Mouse (Mus musculus) gastrocnemius, adult 2 months (tissue): ENCODE results near the gene Slfn14. TPM values are rescaled to one million over a fixed set of nuclear protein-coding genes. Genes with fewer than 3 reads are reported as not detected.
"Not testable (repeated sequence)": the region's sequence is repeated elsewhere in the genome, so short reads cannot be mapped to it uniquely, and the experiment has no call there.

Experiments
- DNase-seq: peaks from one replicate; pipeline ENCODE4 v3.0.0; 2022
- H3K27ac ChIP-seq: fragments of 200-600 bp; 2 replicates; pipeline ENCODE4 v1.8.1; 2022; ENCODE audit warnings: mild to moderate bottlenecking
- H3K4me3 ChIP-seq: fragments of 200-600 bp; 2 replicates; pipeline ENCODE4 v1.8.1; 2022; ENCODE audit warnings: mild to moderate bottlenecking, moderate library complexity
- CTCF ChIP-seq: fragments of 200-600 bp; IDR thresholded peaks from 2 replicates; pipeline ENCODE4 v1.8.1; 2022; ENCODE audit warnings: antibody characterized with exemption, mild to moderate bottlenecking, moderate library complexity
- intact Hi-C: fragments of 180-260 bp; cut with DNase I; formaldehyde crosslinking; loops from one replicate; pipeline ENCODE4 v1.15.1; 2025
- total RNA-seq, 2 experiments: library from RNA; stranded (reverse); gene quantifications; 2 replicates each; pipeline ENCODE4 v1.2.3; 2021

Gene Slfn14
- total RNA-seq, 2 experiments from 2014 or later, result not detected

DNA sequence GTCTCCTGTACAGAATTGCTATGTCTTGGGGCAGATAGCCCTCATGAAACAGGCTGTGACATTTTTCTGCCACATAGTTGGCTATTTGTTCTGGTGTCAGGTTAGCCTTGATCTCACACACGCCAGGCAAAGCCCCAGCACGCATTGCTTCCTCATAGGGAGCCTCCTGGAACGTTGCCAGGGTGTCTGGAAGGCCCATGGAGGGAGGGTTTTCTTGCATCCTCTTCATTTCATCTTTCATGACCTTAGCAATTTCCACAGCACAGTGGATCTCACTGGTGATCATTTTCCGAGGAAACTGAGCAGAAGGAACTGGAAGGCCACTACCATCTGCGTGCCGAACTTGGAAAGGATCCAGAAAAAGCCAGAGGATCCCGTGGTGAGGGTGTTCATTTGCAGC, 10.3 kb downstream of the Slfn14 start:
- intact Hi-C loops, result no loop called here
- DNase-seq, result no peak
- Histone ChIP-seq H3K4me3 (no peak overlapping the region), H3K27ac (no peak overlapping the region)
- no peak for TF ChIP-seq CTCF

DNA sequence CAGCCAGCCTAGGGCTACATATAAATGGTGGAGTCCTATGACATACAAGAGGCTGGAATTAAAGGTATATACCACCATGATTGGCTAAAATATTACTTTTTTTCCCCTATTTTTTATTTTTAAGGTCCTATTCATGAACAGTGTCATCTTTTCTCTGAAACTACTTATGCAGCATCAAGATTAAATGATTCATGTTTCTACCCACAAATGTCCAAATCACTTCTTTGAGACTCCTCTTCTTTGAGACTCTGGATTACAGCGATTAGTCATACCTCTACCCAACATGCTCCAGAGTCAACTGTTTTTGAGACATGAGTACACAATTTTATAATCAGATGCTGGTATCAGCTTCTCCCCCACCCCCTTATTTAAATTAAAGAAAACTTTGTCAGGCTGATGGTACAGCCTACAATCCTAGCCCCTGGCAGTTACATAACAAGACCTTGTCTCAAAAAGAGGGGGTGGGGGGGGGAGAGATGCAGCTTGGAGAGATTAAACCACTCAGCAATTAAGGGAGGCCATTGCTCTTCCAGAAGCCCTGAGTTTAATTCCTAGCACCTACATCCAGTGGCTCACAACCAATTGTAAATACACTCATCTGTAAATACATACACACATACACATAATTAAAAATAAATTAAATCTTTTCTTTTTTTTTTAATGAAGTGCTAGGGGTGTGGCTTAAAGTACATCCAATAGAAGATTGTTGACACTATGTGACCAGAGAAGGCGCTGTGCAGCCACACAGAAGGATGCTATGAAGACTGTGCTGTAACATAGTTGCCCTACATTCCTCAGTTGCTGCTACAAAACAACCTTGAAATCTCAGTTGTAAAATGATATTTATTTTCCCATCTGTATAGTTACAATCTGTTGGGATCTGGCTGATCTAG, 14.3 kb downstream of the Slfn14 start:
- peak; percentile 50 for TF ChIP-seq CTCF
- intact Hi-C loops, result loop anchor here (2.0 kb wide), 1 partner anchor 19 kb away; no protein-coding TSS in a partner anchor
- DNase-seq, result no peak
- peak overlapping the region; percentile 75 for H3K4me3 ChIP-seq
- H3K27ac ChIP-seq, result peak overlapping the region; percentile 95

- TF ChIP-seq CTCF, result 0 out of 2 replicates have a peak, but pooled peaks have one; percentile 1
- DNase-seq, result peak; percentile 84
- H3K4me3 ChIP-seq, result peak overlapping the region; percentile 75
- peak overlapping the region; percentile 95 for H3K27ac ChIP-seq
- intact Hi-C loops, result loop anchor here (2.0 kb wide), 1 partner anchor 19 kb away; no protein-coding TSS in a partner anchor
Measured at GRCm38 (mm10) chr11:83271151-83271950, 15.2 kb downstream of the Slfn14 start.

DNA sequence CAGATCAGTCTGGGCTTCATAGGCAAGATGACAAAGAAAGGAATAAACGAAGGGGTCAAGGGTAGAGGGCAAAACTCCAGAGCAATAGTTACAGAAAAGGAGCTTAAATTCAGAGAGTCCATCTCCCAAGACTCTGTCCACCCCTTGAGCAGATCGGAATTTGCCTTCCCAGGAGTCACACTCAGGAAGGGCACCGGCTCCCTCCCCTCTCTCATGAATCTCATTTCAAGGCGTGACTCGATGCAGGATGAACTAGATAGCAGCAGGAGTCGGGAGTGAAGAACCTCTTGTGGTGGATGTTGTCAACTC, 15.7 kb downstream of the Slfn14 start:
- peak overlapping the region; percentile 95 for H3K27ac ChIP-seq
- TF ChIP-seq CTCF, result no peak
- no peak for DNase-seq
- intact Hi-C loops, result loop anchor here (2.0 kb wide), 1 partner anchor 20 kb away; no protein-coding TSS in a partner anchor
- peak overlapping the region; percentile 75 for H3K4me3 ChIP-seq

DNA sequence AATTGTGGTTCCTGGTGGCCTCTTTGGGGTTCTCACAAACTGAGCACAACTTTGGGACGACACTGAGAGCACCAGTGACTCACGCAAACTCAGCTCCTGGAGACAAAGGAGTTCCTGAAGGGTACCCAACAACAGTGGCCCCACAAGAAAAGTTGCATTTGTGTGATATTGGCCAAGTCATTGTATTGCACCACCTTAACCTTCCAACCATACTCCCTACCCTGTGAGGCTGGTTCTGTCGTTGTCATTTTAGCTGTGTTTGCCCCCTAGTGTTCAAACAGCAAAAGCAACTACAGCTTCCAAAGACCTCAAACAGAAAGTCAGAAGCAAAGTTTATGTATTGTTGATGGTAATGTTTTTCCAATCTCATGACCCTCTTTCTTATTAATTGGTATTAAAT, 23.4 kb downstream of the Slfn14 start:
- TF ChIP-seq CTCF, result peak; percentile 49
- DNase-seq, result no peak
- Histone ChIP-seq H3K4me3 (no peak overlapping the region), H3K27ac (no peak overlapping the region)
- intact Hi-C loops, result no loop called here

DNA sequence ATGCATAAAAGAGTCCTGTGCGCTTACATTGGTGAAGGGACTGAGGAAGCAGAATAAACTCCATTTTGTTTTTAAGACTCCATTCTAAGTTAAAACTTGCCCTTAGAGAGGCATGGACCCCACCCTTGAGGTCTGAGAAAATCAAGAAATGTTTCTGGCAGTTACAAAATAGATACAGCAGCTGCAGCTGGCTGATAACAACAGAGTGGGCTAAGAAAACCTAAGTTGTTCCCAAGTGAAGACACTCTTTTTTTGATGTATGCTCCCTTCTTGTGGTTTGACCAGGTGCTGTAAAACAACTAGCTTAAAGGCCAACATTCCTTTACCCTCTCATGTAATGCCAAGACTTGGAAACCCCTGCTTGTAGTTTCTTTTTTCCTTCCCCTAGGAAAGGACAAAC, 23.9 kb downstream of the Slfn14 start:
- intact Hi-C loops, result no loop called here
- no peak for DNase-seq
- no peak for TF ChIP-seq CTCF
- Histone ChIP-seq H3K27ac (no peak overlapping the region), H3K4me3 (no peak overlapping the region)

DNA sequence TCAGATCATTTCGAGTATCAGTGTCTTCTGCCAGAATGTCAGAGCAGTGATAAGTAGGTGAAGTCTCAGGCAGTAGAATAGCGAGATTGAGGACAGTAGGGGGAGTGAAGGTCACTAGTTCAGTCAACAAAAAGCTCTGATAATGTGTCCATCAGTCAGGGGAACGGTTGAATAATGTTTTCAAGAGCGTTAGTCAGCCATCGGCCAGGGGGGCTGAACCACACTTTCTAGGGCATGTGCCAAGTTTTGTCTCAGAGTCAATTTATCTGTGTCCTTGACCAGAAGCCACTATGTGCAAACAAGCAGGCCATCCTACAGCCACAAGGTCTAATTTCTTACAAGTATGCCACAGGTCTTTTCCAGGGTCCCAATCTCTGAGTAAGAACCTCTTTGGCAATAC, 29.3 kb downstream of the Slfn14 start:
- H3K27ac ChIP-seq, H3K4me3 ChIP-seq, DNase-seq, intact Hi-C loops: not testable (repeated sequence)

DNA sequence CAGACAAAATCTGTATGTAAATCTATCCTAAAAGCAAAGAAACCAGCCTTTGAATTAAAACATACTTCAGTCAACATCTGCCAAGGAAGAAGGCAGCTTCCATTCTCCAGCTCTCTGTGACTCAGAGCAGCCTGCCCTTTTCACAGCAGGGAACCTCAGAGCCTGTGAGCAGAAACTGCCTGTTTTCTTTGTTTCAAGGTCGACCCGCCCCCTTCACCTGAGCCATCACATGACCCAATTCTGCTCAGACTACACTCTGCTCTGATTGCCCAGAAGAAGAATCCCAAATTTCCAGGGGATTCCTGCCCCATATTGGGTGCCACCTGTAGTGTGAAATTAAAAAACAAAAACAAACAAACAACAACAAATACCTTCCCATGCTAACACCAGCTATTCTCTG, 46.7 kb downstream of the Slfn14 start:
- intact Hi-C loops, result no loop called here
- no peak overlapping the region for H3K4me3 ChIP-seq
- no peak overlapping the region for H3K27ac ChIP-seq
- DNase-seq, result no peak
- TF ChIP-seq CTCF, result no peak

GRCm38 (mm10) chr11:83238389-83238788, 48.1 kb downstream of the Slfn14 start:
- Histone ChIP-seq H3K4me3 (no peak overlapping the region), H3K27ac (no peak overlapping the region)
- no peak for DNase-seq
- intact Hi-C loops, result no loop called here
- TF ChIP-seq CTCF, result no peak

DNA sequence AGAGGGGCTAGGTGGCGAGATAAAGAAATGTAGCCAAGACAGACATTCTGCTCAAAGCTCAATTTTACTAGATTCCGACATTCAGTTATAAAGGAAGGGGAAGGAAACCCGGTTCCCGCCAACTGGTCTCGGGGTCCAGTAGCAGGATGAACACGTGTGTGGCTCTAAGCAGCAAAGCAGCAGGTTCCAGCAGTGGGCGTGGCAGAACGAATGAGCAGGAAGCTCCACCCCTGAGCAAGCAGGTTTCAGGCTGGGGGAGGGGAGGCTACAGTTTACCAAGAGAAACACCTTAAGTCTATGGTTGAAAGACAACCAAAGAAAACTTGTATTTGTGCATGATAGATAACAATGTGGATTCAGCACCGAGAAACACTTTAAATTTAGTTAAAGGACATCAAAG, 49.1 kb downstream of the Slfn14 start:
- H3K27ac ChIP-seq, intact Hi-C loops, DNase-seq, H3K4me3 ChIP-seq: not testable (repeated sequence)

GRCm38 (mm10) chr11:83233621-83234020, 52.9 kb downstream of the Slfn14 start:
- H3K27ac ChIP-seq, intact Hi-C loops, DNase-seq, H3K4me3 ChIP-seq: not testable (repeated sequence)

DNA sequence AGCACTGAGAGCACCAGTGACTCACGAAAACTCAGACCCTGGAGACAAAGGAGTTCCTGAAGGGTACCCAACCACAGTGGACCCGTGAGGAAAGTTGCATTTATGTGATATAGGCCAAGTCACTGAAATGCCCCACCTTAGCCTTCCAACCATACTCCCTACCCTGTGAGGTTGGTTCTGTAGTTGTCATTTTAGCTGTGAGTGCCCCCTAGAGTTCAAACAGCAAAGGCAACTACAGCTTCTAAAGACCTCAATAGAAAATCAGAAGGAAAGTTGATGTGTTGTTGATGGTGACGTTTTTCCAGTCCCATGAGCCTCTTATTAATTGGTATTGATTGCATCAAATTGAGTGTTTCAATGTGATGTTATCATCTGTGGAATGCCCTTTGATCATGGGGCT, 55.6 kb downstream of the Slfn14 start:
- H3K27ac ChIP-seq, result no peak overlapping the region
- DNase-seq, result no peak
- TF ChIP-seq CTCF, result peak; percentile 49
- intact Hi-C loops, result no loop called here
- H3K4me3 ChIP-seq, result no peak overlapping the region
